Mouse (Mus musculus): ENCODE measurements around the gene Cdh8. TPM values are rescaled to one million over a fixed set of nuclear protein-coding genes. Genes with fewer than 3 reads are reported as not detected.

The Cdh8 gene
- total and polyA plus RNA-seq, 3 experiments, result not detected

DNA sequence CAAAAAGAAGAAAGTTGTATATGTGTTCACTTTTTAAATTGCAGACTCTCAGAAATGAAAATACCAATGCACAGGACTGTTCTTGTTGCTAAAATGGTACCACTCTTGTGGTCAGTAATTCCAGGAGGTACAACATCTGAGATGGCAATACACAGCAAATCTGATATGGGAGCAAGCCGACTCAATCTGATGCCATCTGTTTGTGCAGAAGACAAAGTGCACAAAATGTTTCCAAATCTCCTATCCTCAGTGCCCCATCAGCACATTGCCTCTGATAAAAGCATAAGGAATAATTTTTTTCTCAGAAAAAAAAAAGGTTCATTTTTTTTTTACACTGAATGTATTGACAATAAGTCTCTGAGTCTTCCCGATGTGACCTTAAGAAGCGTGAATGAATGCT, 62.3 kb downstream of the Cdh8 start:
- H3K4me1 ChIP-seq (ENCODE audit: control insufficient read depth in 1 of 2, insufficient read depth in 2 of 2, low read length in 2 of 2), result no peaks in the 10 kb centered on the region

DNA sequence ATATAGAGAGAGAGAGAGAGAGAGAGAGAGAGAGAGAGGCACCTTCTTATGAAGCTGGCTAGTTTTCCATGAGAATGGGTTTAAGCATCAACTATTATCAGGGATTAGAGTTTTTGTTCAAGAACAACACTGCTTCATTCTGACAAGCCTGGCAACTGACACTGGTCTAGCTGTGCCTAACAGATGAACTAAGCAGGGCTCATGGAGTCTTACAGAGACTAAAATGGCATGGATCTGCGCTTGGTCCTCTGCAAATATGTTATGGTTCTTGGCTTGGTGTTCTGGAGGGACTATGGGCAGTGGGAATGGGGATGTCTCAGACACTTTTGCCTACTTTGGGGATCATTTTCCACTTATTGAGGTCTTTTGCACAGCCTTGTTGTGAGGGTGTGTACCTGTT, 63.0 kb downstream of the Cdh8 start:
- TF ChIP-seq CHD2 (IDR thresholded peaks at IDR 0.05; ENCODE audit: low read length), result no peak
- TF ChIP-seq MAX (IDR thresholded peaks at IDR 0.05; ENCODE audit: low read length), result no peak
- no peak for TF ChIP-seq JUND (IDR thresholded peaks at IDR 0.05; ENCODE audit: low read depth, low read length)
- TF ChIP-seq HCFC1 (IDR thresholded peaks at IDR 0.05; ENCODE audit: low read depth, low read length), result no peak
- Histone ChIP-seq H3K36me3 (ENCODE audit: control insufficient read depth in 1 of 2, insufficient read depth in 2 of 2, low read length in 2 of 2) (no peaks in the 10 kb centered on the region), H3K79me2 (ENCODE audit: control insufficient read depth, insufficient read depth, low read length, poor library complexity) (no peaks in the 10 kb centered on the region), H3K9me3 (replicated peaks; ENCODE audit: insufficient read depth, low read length) (no peaks in the 10 kb centered on the region), H3K9ac (ENCODE audit: control insufficient read depth, low read depth, low read length, poor library complexity, severe bottlenecking) (no peak overlapping the region), H3K27me3 (ENCODE audit: control insufficient read depth in 1 of 2, insufficient read depth in 2 of 2, low read length in 2 of 2) (no peaks in the 10 kb centered on the region), H3K4me3 (ENCODE audit: control insufficient read depth in 1 of 2, insufficient read depth in 1 of 2, low read depth in 2 of 2, low read length in 2 of 2) (no peak overlapping the region), H3K4me1 (ENCODE audit: control insufficient read depth in 1 of 2, insufficient read depth in 2 of 2, low read length in 2 of 2) (no peaks in the 10 kb centered on the region), H3K27ac (ENCODE audit: control insufficient read depth, low read depth, low read length) (no peak overlapping the region)
- DNase-seq (ENCODE audit: low read depth, low spot score), result no peak

More for the DNA sequence above, 62.3 kb downstream of the Cdh8 start:
- H3K4me3 ChIP-seq (ENCODE audit: control insufficient read depth in 1 of 2, insufficient read depth in 1 of 2, low read depth in 2 of 2, low read length in 2 of 2), result no peak overlapping the region
- H3K27ac ChIP-seq (ENCODE audit: control insufficient read depth, low read depth, low read length), result no peak overlapping the region
- no peak for DNase-seq (ENCODE audit: low read depth, low spot score)
- H3K36me3 ChIP-seq (ENCODE audit: control insufficient read depth in 1 of 2, insufficient read depth in 2 of 2, low read length in 2 of 2), result no peaks in the 10 kb centered on the region
- no peaks in the 10 kb centered on the region for H3K79me2 ChIP-seq (ENCODE audit: control insufficient read depth, insufficient read depth, low read length, poor library complexity)
- H3K27me3 ChIP-seq (ENCODE audit: control insufficient read depth in 1 of 2, insufficient read depth in 2 of 2, low read length in 2 of 2), result no peaks in the 10 kb centered on the region
- no peak overlapping the region for H3K9ac ChIP-seq (ENCODE audit: control insufficient read depth, low read depth, low read length, poor library complexity, severe bottlenecking)
- TF ChIP-seq MEF2A (IDR thresholded peaks at IDR 0.05; ENCODE audit: extremely low read depth, insufficient replicate concordance, low read depth, low read length, poor library complexity, severe bottlenecking) (no peak), ZC3H11A (IDR thresholded peaks at IDR 0.05; ENCODE audit: low read depth, low read length) (no peak), SMC3 (IDR thresholded peaks at IDR 0.05; ENCODE audit: low read depth, low read length) (no peak), UBTF (IDR thresholded peaks at IDR 0.05; ENCODE audit: borderline replicate concordance, insufficient read depth, low read depth, low read length) (no peak), TCF12 (IDR thresholded peaks at IDR 0.05; ENCODE audit: low read depth, low read length) (no peak), ZKSCAN1 (IDR thresholded peaks at IDR 0.05; ENCODE audit: low read depth, low read length) (no peak), ETS1 (IDR thresholded peaks at IDR 0.05; ENCODE audit: low read depth, low read length) (no peak), SIN3A (IDR thresholded peaks at IDR 0.05; ENCODE audit: low read length) (no peak), JUND (IDR thresholded peaks at IDR 0.05; ENCODE audit: low read depth, low read length) (no peak), HCFC1 (IDR thresholded peaks at IDR 0.05; ENCODE audit: low read depth, low read length) (no peak)
- no peaks in the 10 kb centered on the region for H3K9me3 ChIP-seq (replicated peaks; ENCODE audit: insufficient read depth, low read length)

DNA sequence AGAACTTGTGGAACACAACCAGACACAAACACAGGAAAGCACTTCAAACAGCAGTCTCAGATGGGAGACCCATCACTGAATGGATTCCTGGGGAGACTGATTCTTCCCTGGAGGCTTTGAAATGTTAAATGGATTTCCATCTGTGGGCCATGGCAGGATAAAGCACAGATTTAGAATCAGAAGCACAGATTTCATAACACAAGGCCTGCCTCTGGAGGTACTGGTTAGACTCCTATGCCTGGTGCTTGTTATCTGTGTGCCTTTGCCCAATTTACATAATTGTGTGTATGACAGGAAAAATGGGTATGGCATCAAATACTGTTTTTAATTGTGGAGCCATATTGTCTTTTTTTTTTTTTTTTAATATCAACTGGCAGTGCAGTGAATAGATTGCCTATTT, 66.8 kb downstream of the Cdh8 start:
- peaks cover 0 to 4% of the 10 kb centered on the region in 2 experiments; a peak in 2 of 4 replicates for H3K36me3 ChIP-seq (ENCODE audit: control insufficient read depth in 1 of 2, insufficient read depth in 2 of 2, low read length in 2 of 2)
- TF ChIP-seq RCOR1 (IDR thresholded peaks at IDR 0.05; ENCODE audit: low read depth, low read length), result no peak
- TF ChIP-seq MAX (IDR thresholded peaks at IDR 0.05; ENCODE audit: low read length), result no peak
- TF ChIP-seq JUND (IDR thresholded peaks at IDR 0.05; ENCODE audit: low read depth, low read length), result no peak
- no peak for TF ChIP-seq ELF1 (IDR thresholded peaks at IDR 0.05; ENCODE audit: low read depth, low read length)
- no peak for TF ChIP-seq POLR2AphosphoS5 (IDR thresholded peaks at IDR 0.05; ENCODE audit: borderline replicate concordance, low read depth, low read length)
- TF ChIP-seq USF1 (IDR thresholded peaks at IDR 0.05; ENCODE audit: low read depth, low read length), result no peak
- TF ChIP-seq ZNF384 (IDR thresholded peaks at IDR 0.05; ENCODE audit: low read depth, low read length), result no peak
- TF ChIP-seq USF2 (IDR thresholded peaks at IDR 0.05; ENCODE audit: borderline replicate concordance in 1 of 2, insufficient read depth in 1 of 2, low read depth in 1 of 2, low read length in 2 of 2), result no peak
- no peak for TF ChIP-seq SMC3 (IDR thresholded peaks at IDR 0.05; ENCODE audit: low read depth, low read length)
- TF ChIP-seq NRF1 (IDR thresholded peaks at IDR 0.05; ENCODE audit: insufficient read depth, low read depth, low read length, poor library complexity, severe bottlenecking), result no peak
- TF ChIP-seq EP300 (IDR thresholded peaks at IDR 0.05; ENCODE audit: low read depth in 1 of 2, low read length in 2 of 2), result no peak

More for the DNA sequence above, 66.8 kb downstream of the Cdh8 start:
- H3K27me3 ChIP-seq (ENCODE audit: control insufficient read depth in 1 of 2, insufficient read depth in 2 of 2, low read length in 2 of 2), result no peaks in the 10 kb centered on the region
- DNase-seq (ENCODE audit: low read depth, low spot score), result no peak
- peaks cover 0 to 5% of the 10 kb centered on the region in 2 experiments; a peak in 3 of 4 replicates for H3K4me1 ChIP-seq (ENCODE audit: control insufficient read depth in 1 of 2, insufficient read depth in 2 of 2, low read length in 2 of 2)
- H3K9ac ChIP-seq (ENCODE audit: control insufficient read depth, low read depth, low read length, poor library complexity, severe bottlenecking), result no peak overlapping the region
- H3K27ac ChIP-seq (ENCODE audit: control insufficient read depth, low read depth, low read length), result no peak overlapping the region
- H3K79me2 ChIP-seq (ENCODE audit: control insufficient read depth, insufficient read depth, low read length, poor library complexity), result no peaks in the 10 kb centered on the region
- no peaks in the 10 kb centered on the region for H3K9me3 ChIP-seq (replicated peaks; ENCODE audit: insufficient read depth, low read length)
- H3K4me3 ChIP-seq (ENCODE audit: control insufficient read depth in 1 of 2, insufficient read depth in 1 of 2, low read depth in 2 of 2, low read length in 2 of 2), result no peak overlapping the region
